Mouse (Mus musculus) stomach, embryonic 14.5 days (tissue): ENCODE data around the gene Papss1. TPM values are rescaled to one million over a fixed set of nuclear protein-coding genes. Genes with fewer than 3 reads are reported as not detected.

Experiments used
- ATAC-seq: fragments of 200-750 bp; cut with Nextera tagmentation; 2 replicates; pipeline ENCODE4 v1.8.0; 2017; ENCODE audit warnings: low read depth, moderate TSS enrichment; ENCODE audit not compliant: insufficient number of reproducible peaks, insufficient read depth, low FRiP score
- H3K27ac ChIP-seq: fragments of 300-500 bp; sonication (generic); 2 replicates; pipeline ENCODE4 v1.5.1; 2014; ENCODE audit warnings: mild to moderate bottlenecking, low read length, moderate library complexity, mixed read lengths
- H3K27me3 ChIP-seq: fragments of 300-500 bp; sonication (generic); 2 replicates; pipeline ENCODE4 v1.6.1; 2014; ENCODE audit warnings: low read length, control low read depth, mixed read lengths; ENCODE audit not compliant: control insufficient read depth, insufficient read depth
- H3K36me3 ChIP-seq: fragments of 300-500 bp; sonication (generic); 2 replicates; pipeline ENCODE4 v1.6.1; 2014; ENCODE audit warnings: mild to moderate bottlenecking, control low read depth, low read length, moderate library complexity, mixed read lengths; ENCODE audit not compliant: control insufficient read depth, insufficient read depth
- H3K4me1 ChIP-seq: fragments of 300-500 bp; sonication (generic); 2 replicates; pipeline ENCODE4 v1.6.1; 2014; ENCODE audit warnings: low read length, control low read depth, mixed read lengths; ENCODE audit not compliant: control insufficient read depth, insufficient read depth
- H3K4me2 ChIP-seq: fragments of 300-500 bp; sonication (generic); replicated peaks from 2 replicates; pipeline ENCODE4 v1.6.1; 2014; ENCODE audit warnings: low read depth, low read length, control low read depth
- H3K4me3 ChIP-seq: fragments of 300-500 bp; sonication (generic); 2 replicates; pipeline ENCODE4 v1.5.1; 2014; ENCODE audit warnings: low read depth, low read length, control low read depth
- H3K9ac ChIP-seq: fragments of 300-500 bp; sonication (generic); replicated peaks from 2 replicates; pipeline ENCODE4 v1.6.1; 2014; ENCODE audit warnings: low read depth, mild to moderate bottlenecking, control low read depth, low read length, moderate library complexity, mixed read lengths
- H3K9me3 ChIP-seq: fragments of 300-500 bp; sonication (generic); 2 replicates; pipeline ENCODE4 v1.6.1; 2016; ENCODE audit warnings: low read depth, low read length, control low read depth; ENCODE audit not compliant: control insufficient read depth
- WGBS: fragments of 180-500 bp; shearing (Covaris S2); extraction: QIAGEN DNeasy Blood & Tissue Kit; methylation state at CpG from one replicate; pipeline ENCODE4 v1.1.7; 2014; 5-methylcytosine and 5-hydroxymethylcytosine counted together
- polyA plus RNA-seq: library from polyadenylated mRNA; unstranded; fragments of >200 nt; fragmentation: Nextera tagmentation; extraction: Ambion mirVana; gene quantifications from 2 replicates; pipeline ENCODE4 v1.2.1, GENCODE M21; 2014

Gene Papss1
- polyA plus RNA-seq, 1 experiment from 2014 or later = 114 TPM

DNA sequence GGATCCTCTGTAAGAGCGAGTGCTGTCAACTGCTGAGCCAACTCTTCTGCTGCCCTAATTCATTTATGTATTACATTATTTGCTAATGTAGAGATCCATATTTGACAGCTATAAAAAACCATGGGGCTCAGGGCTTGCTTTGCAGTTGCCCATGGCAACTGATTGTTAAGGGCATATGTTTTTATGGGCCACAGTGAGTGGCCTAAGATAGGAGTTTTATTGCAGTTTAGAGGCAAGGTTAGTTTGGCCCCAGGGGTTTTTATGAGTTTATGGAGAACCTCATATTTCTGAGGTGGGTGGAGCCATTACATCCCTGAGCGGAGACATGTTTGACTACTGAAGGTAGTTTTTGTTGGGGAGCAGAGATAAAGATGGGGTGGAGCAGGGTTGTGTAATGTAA, 1.7 kb downstream of the Papss1 start:
- H3K27ac ChIP-seq = no peak overlapping the region
- peak overlapping the region; percentile 68 for H3K4me2 ChIP-seq
- WGBS = 66% methylated on average over 2 of the region's 2 CpGs
- no peaks in the 10 kb centered on the region for H3K9me3 ChIP-seq
- H3K36me3 ChIP-seq = no peaks in the 10 kb centered on the region; the same call in 1 of the 2 replicates
- H3K27me3 ChIP-seq = no peaks in the 10 kb centered on the region
- H3K9ac ChIP-seq = no peak overlapping the region
- no peak for ATAC-seq
- H3K4me3 ChIP-seq = peak overlapping the region; percentile 88; the same call in 1 of the 2 replicates
- peaks cover 8% of the 10 kb centered on the region for H3K4me1 ChIP-seq

DNA sequence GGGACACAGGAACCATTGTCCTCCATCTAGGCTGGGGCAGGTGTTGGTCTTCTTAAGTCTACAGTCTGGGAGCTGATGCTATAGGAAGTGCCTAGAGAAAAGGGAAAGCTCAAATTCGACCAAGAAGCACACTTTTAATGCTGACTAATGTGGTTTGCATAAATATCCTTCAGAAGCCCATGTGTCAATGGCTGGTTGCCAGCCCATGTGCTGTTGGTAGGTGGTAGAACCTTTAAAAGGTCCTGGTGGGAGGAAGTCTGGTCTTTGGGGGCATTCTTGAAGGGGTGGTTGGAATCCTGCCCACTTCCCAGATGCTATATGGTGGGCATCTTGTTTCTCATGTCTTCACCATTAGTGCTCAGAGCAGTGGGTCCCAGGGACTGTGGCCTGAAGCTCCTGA, 5.9 kb downstream of the Papss1 start:
- Histone ChIP-seq H3K4me1 (peaks cover 8% of the 10 kb centered on the region), H3K9me3 (no peaks in the 10 kb centered on the region), H3K4me3 (no peak overlapping the region), H3K9ac (no peak overlapping the region), H3K27me3 (no peaks in the 10 kb centered on the region), H3K36me3 (no peaks in the 10 kb centered on the region; the same call in 1 of the 2 replicates), H3K27ac (no peak overlapping the region), H3K4me2 (no peak overlapping the region)
- no peak for ATAC-seq
- WGBS = 69% methylated on average over 1 of the region's 1 CpGs

GRCm38 (mm10) chr3:131573555-131573954, 9.0 kb downstream of the Papss1 start:
- no peak for ATAC-seq
- Histone ChIP-seq H3K27ac (no peak overlapping the region), H3K4me2 (no peak overlapping the region), H3K4me3 (no peak overlapping the region), H3K9me3 (no peaks in the 10 kb centered on the region), H3K9ac (no peak overlapping the region), H3K4me1 (no peaks in the 10 kb centered on the region), H3K36me3 (no peaks in the 10 kb centered on the region; the same call in 1 of the 2 replicates), H3K27me3 (no peaks in the 10 kb centered on the region)
- 74% methylated on average over 3 of the region's 3 CpGs for WGBS

DNA sequence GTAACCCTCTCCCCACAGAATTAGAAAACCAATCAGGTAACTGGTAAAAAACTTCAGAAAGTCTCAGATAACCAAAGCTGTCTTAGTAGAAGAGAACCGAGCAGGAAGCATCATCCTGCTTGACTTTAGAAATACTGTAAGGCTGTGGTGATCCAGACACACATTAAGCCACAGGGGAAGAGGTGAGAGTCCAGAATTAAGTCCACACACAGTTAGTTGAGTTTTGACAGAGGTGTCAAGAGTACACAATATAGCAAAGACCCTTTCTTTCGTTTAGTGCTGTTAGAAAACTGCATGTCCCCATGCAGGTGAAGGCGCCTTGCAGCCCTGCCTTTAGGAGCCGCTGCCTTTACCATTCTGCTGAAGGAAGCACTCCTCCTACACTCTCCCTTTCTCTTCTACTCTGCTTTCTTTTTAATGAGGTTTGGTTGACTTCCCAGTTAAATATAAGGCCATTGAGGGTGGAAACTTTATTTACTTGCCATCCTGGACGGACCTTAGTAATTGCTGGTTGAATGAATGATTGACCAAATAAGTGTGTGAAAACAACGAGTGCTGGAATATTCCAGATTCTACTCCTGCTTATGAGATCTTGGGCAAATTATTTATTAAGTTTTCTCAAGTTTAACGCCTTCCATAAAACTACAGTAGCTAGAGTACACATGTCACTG, 14.0 kb downstream of the Papss1 start:
- no peak overlapping the region for H3K4me2 ChIP-seq
- 87% methylated on average over 7 of the region's 7 CpGs for WGBS
- H3K9me3 ChIP-seq = no peaks in the 10 kb centered on the region
- H3K27me3 ChIP-seq = no peaks in the 10 kb centered on the region
- no peaks in the 10 kb centered on the region for H3K4me1 ChIP-seq
- H3K9ac ChIP-seq = no peak overlapping the region
- no peak for ATAC-seq
- H3K4me3 ChIP-seq = no peak overlapping the region
- H3K36me3 ChIP-seq = peaks cover 26% of the 10 kb centered on the region
- no peak overlapping the region for H3K27ac ChIP-seq

DNA sequence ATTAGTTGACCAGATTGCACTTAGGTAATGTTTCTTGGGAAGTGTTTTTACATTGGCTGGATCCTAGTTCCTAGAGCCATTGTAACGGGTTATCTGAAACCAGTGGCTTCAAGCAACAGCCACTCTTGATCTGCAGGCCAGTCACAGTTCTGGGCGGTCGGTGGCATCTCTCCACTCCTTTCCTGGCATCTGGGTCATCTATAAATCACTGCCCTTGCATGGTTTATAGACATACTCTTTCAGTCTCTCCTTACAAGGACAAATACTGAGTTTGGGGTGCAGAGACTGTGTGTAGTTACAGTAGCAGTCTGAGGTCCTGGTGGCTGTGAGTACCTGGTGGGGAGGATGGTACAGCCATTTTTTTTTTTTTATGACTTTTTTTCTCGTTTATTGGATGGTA, 15.5 kb downstream of the Papss1 start:
- no peaks in the 10 kb centered on the region for H3K27me3 ChIP-seq
- H3K36me3 ChIP-seq = peaks cover 35% of the 10 kb centered on the region
- no peaks in the 10 kb centered on the region for H3K9me3 ChIP-seq
- ATAC-seq = no peak
- H3K4me3 ChIP-seq = no peak overlapping the region
- H3K27ac ChIP-seq = no peak overlapping the region
- H3K4me1 ChIP-seq = no peaks in the 10 kb centered on the region
- H3K4me2 ChIP-seq = no peak overlapping the region
- no peak overlapping the region for H3K9ac ChIP-seq
- 89% methylated on average over 4 of the region's 4 CpGs for WGBS

DNA sequence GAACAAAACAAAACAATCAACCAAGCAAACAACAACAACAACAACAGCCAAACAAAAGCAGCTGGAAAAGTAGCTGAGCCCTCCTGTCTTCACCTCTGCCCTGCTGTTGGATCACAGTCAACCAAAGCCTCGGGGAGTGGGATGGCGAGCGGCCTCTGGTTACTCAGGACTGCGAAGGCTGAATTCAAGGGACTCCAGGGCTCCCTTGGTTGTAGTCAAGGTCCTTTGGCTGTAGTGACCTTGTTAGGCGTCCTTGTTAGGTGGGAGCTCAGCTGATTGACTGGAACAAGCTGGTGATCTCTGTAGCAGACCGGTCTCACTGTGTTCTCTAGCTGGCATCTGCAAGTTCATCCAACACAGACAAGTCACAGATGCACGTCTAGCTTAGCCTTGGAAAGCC, 16.5 kb downstream of the Papss1 start:
- H3K27ac ChIP-seq = no peak overlapping the region
- peaks cover 45% of the 10 kb centered on the region for H3K36me3 ChIP-seq
- 87% methylated on average over 7 of the region's 7 CpGs for WGBS
- no peak overlapping the region for H3K4me3 ChIP-seq
- H3K27me3 ChIP-seq = no peaks in the 10 kb centered on the region
- no peak overlapping the region for H3K9ac ChIP-seq
- H3K4me1 ChIP-seq = no peaks in the 10 kb centered on the region
- no peak for ATAC-seq
- no peak overlapping the region for H3K4me2 ChIP-seq
- no peaks in the 10 kb centered on the region for H3K9me3 ChIP-seq

GRCm38 (mm10) chr3:131586818-131587217, 22.2 kb downstream of the Papss1 start:
- no peak overlapping the region for H3K9ac ChIP-seq
- H3K4me1 ChIP-seq = no peaks in the 10 kb centered on the region
- ATAC-seq = no peak
- 89% methylated on average over 3 of the region's 3 CpGs for WGBS
- H3K9me3 ChIP-seq = no peaks in the 10 kb centered on the region
- H3K36me3 ChIP-seq = peaks cover 47% of the 10 kb centered on the region
- no peak overlapping the region for H3K4me2 ChIP-seq
- H3K4me3 ChIP-seq = no peak overlapping the region
- no peaks in the 10 kb centered on the region for H3K27me3 ChIP-seq
- no peak overlapping the region for H3K27ac ChIP-seq

DNA sequence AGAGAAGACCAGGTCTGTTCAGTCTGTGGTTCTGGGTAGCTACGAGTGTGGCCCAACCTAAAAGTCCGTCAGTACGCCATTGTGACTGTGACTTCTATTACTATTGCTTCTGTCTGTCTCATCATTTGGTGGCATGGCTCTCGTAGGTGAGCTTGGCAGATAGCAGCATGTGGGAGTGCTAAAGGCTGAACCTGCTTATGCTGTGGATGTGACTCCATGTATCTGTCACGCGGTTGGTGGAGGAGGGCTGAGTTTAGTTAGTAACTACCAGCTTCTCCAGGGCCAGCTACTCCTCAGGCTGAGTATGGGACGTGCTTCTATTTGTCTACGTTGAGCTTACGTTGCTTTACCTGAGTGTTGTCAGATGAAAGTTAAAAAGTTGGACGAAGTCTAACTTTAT, 23.4 kb downstream of the Papss1 start:
- Histone ChIP-seq H3K9ac (no peak overlapping the region), H3K4me1 (no peaks in the 10 kb centered on the region), H3K4me3 (no peak overlapping the region), H3K4me2 (no peak overlapping the region), H3K27me3 (no peaks in the 10 kb centered on the region), H3K27ac (no peak overlapping the region), H3K36me3 (peaks cover 41% of the 10 kb centered on the region), H3K9me3 (no peaks in the 10 kb centered on the region)
- WGBS = 95% methylated on average over 10 of the region's 10 CpGs
- ATAC-seq = no peak
